Mouse (Mus musculus): ENCODE data around the gene Ppp1r15a. TPM values are rescaled to one million over a fixed set of nuclear protein-coding genes. Genes with fewer than 3 reads are reported as not detected.
A peak's percentile ranks its signal among the peaks of the same experiment; 100 is the strongest.

The Ppp1r15a gene
- polyA plus RNA-seq, 1 experiment from 2014 or later = 20.3 TPM

DNA sequence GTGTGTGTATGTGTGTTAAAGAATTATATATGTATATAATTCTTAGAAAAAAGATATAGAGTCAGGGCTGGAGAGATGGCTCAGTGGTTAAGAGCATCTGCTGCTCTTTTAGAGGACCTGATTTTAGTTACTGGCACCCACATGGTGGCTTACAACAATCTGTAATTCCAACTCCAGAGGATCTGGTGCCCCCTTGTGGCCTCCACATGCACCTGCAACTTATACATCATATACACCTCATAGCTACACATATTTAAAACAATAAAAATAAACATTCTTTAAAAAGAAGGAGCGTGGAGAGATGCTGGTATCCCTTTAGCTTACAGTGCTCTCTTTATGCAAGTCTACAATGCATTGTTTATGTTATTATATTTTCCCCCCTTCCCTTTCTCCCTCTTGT, 18.5 kb upstream of the Ppp1r15a start:
- H3K36me3 ChIP-seq (replicated peaks; ENCODE audit: control insufficient read depth, insufficient read depth, low read depth, low read length) = no peaks in the 10 kb centered on the region
- no peak for ATAC-seq (replicated peaks; ENCODE audit: insufficient number of reproducible peaks, low FRiP score, low TSS enrichment, low read depth)
- no peak overlapping the region for H3K4me3 ChIP-seq (ENCODE audit: low read depth, low read length)
- no peak overlapping the region for H3K4me2 ChIP-seq (ENCODE audit: low read depth, low read length)
- WGBS = 88% methylated on average over 1 of the region's 1 CpGs
- H3K9ac ChIP-seq (replicated peaks; ENCODE audit: low read length) = no peak overlapping the region
- H3K9me3 ChIP-seq (replicated peaks; ENCODE audit: control insufficient read depth, low read length) = no peaks in the 10 kb centered on the region
- H3K4me1 ChIP-seq (ENCODE audit: control insufficient read depth, insufficient read depth, low read length) = no peaks in the 10 kb centered on the region
- no peak for DNase-seq (ENCODE audit: low spot score)
- no peaks in the 10 kb centered on the region for H3K27me3 ChIP-seq (ENCODE audit: control insufficient read depth, insufficient read depth, low read length)
- no peak overlapping the region for H3K27ac ChIP-seq (replicated peaks; ENCODE audit: low read depth, low read length)

DNA sequence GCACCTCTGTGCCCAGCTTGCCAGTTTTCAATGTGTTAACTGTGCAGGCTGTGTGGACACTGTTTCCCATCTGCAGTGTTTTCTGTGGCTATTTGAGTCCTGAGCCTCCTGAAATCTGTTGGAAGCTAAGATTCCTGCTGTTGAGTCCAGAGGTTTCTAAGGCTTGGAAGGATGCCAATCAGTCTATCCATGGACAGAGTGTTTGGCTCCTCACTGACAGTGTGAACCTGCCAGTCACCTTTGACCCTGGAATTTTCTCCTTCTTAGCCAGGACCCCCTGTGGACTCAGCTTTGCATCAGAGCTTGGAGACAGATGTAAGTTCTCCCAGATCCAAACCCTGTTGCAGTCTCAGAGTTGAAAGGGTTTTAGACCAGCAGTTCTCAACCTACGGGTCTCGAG, 14.1 kb upstream of the Ppp1r15a start:
- 82% methylated on average over 2 of the region's 2 CpGs for WGBS
- ATAC-seq (replicated peaks; ENCODE audit: insufficient number of reproducible peaks, low FRiP score, low TSS enrichment, low read depth) = no peak
- no peak overlapping the region for H3K4me3 ChIP-seq (ENCODE audit: low read depth, low read length)

DNA sequence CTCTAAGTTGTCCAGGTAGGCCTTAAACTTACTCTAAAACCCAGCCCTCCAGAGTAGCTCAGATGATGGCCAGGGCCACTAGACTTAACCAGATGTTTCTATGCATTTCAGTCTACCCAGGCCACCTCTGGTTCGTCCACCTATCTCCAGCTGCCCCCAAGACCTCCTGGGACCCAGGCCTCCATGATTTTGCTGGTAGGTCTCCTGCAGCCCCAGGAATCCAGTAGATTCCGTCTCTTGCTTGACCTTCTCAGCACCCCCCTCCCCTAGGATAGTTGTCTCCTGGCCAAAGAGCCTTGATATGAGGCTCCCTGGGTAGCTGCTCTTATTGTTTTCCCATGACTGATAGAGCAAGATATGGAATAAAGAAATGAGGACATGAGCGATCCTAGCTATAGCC, 13.0 kb upstream of the Ppp1r15a start:
- H3K9ac ChIP-seq (replicated peaks; ENCODE audit: low read length) = no peak overlapping the region
- no peak overlapping the region for H3K4me2 ChIP-seq (ENCODE audit: low read depth, low read length)
- no peaks in the 10 kb centered on the region for H3K27me3 ChIP-seq (ENCODE audit: control insufficient read depth, insufficient read depth, low read length)
- ATAC-seq (replicated peaks; ENCODE audit: insufficient number of reproducible peaks, low FRiP score, low TSS enrichment, low read depth) = no peak
- H3K27ac ChIP-seq (replicated peaks; ENCODE audit: low read depth, low read length) = no peak overlapping the region
- DNase-seq (ENCODE audit: low spot score) = no peak
- no peaks in the 10 kb centered on the region for H3K9me3 ChIP-seq (replicated peaks; ENCODE audit: control insufficient read depth, low read length)
- no peak overlapping the region for H3K4me3 ChIP-seq (ENCODE audit: low read depth, low read length)
- H3K4me1 ChIP-seq (ENCODE audit: control insufficient read depth, insufficient read depth, low read length) = peaks cover 4% of the 10 kb centered on the region; the same call in 1 of the 2 replicates
- 80% methylated on average over 3 of the region's 3 CpGs for WGBS
- no peaks in the 10 kb centered on the region for H3K36me3 ChIP-seq (replicated peaks; ENCODE audit: control insufficient read depth, insufficient read depth, low read depth, low read length)

More for the DNA sequence above, 14.1 kb upstream of the Ppp1r15a start:
- Histone ChIP-seq H3K4me1 (ENCODE audit: control insufficient read depth, insufficient read depth, low read length) (peaks cover 4% of the 10 kb centered on the region; the same call in 1 of the 2 replicates), H3K9ac (replicated peaks; ENCODE audit: low read length) (no peak overlapping the region), H3K27me3 (ENCODE audit: control insufficient read depth, insufficient read depth, low read length) (no peaks in the 10 kb centered on the region), H3K36me3 (replicated peaks; ENCODE audit: control insufficient read depth, insufficient read depth, low read depth, low read length) (no peaks in the 10 kb centered on the region), H3K9me3 (replicated peaks; ENCODE audit: control insufficient read depth, low read length) (no peaks in the 10 kb centered on the region), H3K27ac (replicated peaks; ENCODE audit: low read depth, low read length) (no peak overlapping the region), H3K4me2 (ENCODE audit: low read depth, low read length) (no peak overlapping the region)
- DNase-seq (ENCODE audit: low spot score) = no peak

DNA sequence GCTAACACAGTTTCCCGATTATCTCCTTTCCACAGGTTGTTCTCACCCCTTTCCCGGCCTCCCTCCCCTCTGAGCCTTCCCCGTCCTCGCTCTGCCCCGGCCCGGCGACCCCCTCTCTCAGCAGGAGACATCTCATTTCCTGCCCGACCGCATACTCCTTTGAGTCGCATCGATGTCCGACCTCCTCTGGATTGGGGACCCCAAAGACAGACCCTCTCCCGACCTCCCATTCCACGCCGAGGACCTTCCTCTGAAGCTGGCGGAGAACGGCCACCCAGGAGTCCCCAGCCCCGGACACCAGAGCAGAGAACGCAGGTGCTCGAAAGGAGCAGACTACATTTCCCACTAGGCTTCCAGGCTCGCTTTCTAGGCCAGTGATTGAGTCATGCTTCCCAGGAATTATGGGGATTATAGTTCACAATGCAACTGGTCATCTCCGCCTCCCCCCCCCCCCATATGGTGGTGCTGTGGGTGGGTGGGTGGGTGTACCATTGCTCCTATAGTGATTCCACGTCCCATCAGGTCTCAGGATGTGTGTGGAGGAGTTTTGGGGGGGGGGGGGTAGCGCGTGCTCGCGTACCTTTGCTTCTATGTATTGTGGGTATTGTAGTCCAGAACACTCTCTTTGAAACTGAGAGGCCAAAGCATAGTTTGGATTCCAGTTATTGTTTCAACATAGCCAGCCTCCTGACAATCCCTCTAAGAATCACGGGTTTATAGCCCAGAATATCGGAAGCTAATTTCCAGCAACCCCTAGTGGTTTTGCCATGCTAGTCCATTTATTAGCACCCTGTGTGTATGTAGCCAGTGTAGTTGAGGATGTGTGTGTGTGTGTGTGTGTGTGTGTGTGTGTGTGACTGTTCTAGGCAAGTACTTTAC, 12.3 kb upstream of the Ppp1r15a start:
- Histone ChIP-seq H3K27ac (replicated peaks; ENCODE audit: low read depth, low read length) (no peak overlapping the region), H3K4me2 (ENCODE audit: low read depth, low read length) (peak overlapping the region; percentile 70), H3K27me3 (ENCODE audit: control insufficient read depth, insufficient read depth, low read length) (no peaks in the 10 kb centered on the region), H3K9me3 (replicated peaks; ENCODE audit: control insufficient read depth, low read length) (no peaks in the 10 kb centered on the region), H3K36me3 (replicated peaks; ENCODE audit: control insufficient read depth, insufficient read depth, low read depth, low read length) (no peaks in the 10 kb centered on the region), H3K4me3 (ENCODE audit: low read depth, low read length) (peak overlapping the region; percentile 43), H3K4me1 (ENCODE audit: control insufficient read depth, insufficient read depth, low read length) (peaks cover 4% of the 10 kb centered on the region; the same call in 1 of the 2 replicates), H3K9ac (replicated peaks; ENCODE audit: low read length) (peak overlapping the region; percentile 54)
- WGBS = 3% methylated on average over 28 of the region's 29 CpGs
- DNase-seq (ENCODE audit: low spot score) = peak; percentile 72
- peak; percentile 68 for ATAC-seq (replicated peaks; ENCODE audit: insufficient number of reproducible peaks, low FRiP score, low TSS enrichment, low read depth)

DNA sequence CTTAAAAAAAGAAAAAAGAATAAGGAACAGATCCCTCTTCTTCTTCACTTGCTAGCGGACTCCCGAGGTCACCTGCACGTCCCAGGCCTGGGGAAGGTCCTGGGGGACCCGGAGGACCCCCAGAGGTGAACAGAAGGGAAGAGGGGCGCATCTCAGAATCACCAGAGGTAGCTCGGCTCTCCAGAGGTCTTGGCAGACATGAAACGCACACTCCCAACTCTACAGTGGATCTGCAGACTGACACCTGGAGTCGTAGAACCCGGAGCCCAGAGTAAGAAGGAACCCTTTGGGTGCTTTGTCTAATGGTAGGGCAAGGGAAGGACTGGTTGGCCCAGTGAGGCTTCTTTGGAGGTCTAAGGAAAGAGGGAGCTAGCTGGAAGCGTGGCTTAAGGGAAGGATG, 11.5 kb upstream of the Ppp1r15a start:
- no peak for DNase-seq (ENCODE audit: low spot score)
- no peak overlapping the region for H3K27ac ChIP-seq (replicated peaks; ENCODE audit: low read depth, low read length)

DNA sequence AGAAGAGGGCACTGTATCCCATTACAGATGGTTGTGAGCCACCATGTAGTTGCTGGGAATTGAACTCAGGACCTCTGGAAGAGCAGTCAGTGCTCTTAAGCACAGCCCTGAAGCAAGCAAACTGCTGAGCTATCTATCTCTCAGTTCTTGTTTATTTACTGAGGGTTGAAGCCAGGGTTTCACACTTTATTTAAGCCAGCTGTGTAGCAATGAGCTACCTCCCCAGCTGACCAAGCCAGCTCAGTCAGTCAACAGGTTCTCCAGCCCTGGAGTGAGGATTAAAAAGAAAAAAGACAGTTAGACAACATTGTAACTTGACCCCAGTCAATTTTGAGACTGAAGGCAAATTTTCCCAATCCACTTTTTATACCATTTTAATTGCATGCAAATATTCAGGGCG, 9.6 kb upstream of the Ppp1r15a start:
- WGBS = 73% methylated on average over 1 of the region's 1 CpGs

More for the DNA sequence above, 11.5 kb upstream of the Ppp1r15a start:
- H3K27me3 ChIP-seq (ENCODE audit: control insufficient read depth, insufficient read depth, low read length) = no peaks in the 10 kb centered on the region
- no peaks in the 10 kb centered on the region for H3K36me3 ChIP-seq (replicated peaks; ENCODE audit: control insufficient read depth, insufficient read depth, low read depth, low read length)
- H3K4me2 ChIP-seq (ENCODE audit: low read depth, low read length) = peak overlapping the region; percentile 70
- H3K9me3 ChIP-seq (replicated peaks; ENCODE audit: control insufficient read depth, low read length) = no peaks in the 10 kb centered on the region
- peak overlapping the region; percentile 54; the same call in 1 of the 2 replicates for H3K9ac ChIP-seq (replicated peaks; ENCODE audit: low read length)
- no peak for ATAC-seq (replicated peaks; ENCODE audit: insufficient number of reproducible peaks, low FRiP score, low TSS enrichment, low read depth)
- WGBS = 73% methylated on average over 10 of the region's 10 CpGs
- H3K4me3 ChIP-seq (ENCODE audit: low read depth, low read length) = peak overlapping the region; percentile 43
- H3K4me1 ChIP-seq (ENCODE audit: control insufficient read depth, insufficient read depth, low read length) = peaks cover 4% of the 10 kb centered on the region; the same call in 1 of the 2 replicates

DNA sequence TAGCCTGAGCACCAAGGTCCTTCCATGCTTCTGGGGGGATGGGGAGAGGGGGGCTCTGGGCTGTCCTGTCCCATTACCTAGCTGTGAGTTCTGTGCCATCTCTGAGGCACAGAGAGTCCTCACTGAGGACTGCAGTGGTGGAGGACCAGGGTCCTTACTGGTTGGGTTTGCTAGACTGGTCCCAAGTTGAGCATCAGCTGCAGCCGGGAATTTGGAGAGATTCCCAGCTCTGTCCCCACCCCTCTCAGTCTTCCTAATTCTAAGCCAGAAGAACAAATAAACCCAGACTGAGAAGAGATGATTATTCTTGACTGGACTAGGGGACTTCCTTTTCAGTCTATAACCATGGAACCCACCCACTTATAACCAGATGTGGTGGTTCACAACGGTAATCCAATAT, 4.6 kb upstream of the Ppp1r15a start:
- no peak for ATAC-seq (replicated peaks; ENCODE audit: insufficient number of reproducible peaks, low FRiP score, low TSS enrichment, low read depth)
- Histone ChIP-seq H3K27me3 (ENCODE audit: control insufficient read depth, insufficient read depth, low read length) (no peaks in the 10 kb centered on the region), H3K4me1 (ENCODE audit: control insufficient read depth, insufficient read depth, low read length) (no peaks in the 10 kb centered on the region), H3K4me3 (ENCODE audit: low read depth, low read length) (no peak overlapping the region), H3K9me3 (replicated peaks; ENCODE audit: control insufficient read depth, low read length) (no peaks in the 10 kb centered on the region), H3K36me3 (replicated peaks; ENCODE audit: control insufficient read depth, insufficient read depth, low read depth, low read length) (no peaks in the 10 kb centered on the region), H3K27ac (replicated peaks; ENCODE audit: low read depth, low read length) (no peak overlapping the region), H3K4me2 (ENCODE audit: low read depth, low read length) (no peak overlapping the region), H3K9ac (replicated peaks; ENCODE audit: low read length) (no peak overlapping the region)
- WGBS = 75% methylated on average over 2 of the region's 2 CpGs
- no peak for DNase-seq (ENCODE audit: low spot score)

More for the DNA sequence above, 9.6 kb upstream of the Ppp1r15a start:
- H3K4me2 ChIP-seq (ENCODE audit: low read depth, low read length) = no peak overlapping the region
- H3K4me3 ChIP-seq (ENCODE audit: low read depth, low read length) = no peak overlapping the region
- H3K36me3 ChIP-seq (replicated peaks; ENCODE audit: control insufficient read depth, insufficient read depth, low read depth, low read length) = no peaks in the 10 kb centered on the region
- no peak overlapping the region for H3K27ac ChIP-seq (replicated peaks; ENCODE audit: low read depth, low read length)
- no peaks in the 10 kb centered on the region for H3K27me3 ChIP-seq (ENCODE audit: control insufficient read depth, insufficient read depth, low read length)
- no peaks in the 10 kb centered on the region for H3K9me3 ChIP-seq (replicated peaks; ENCODE audit: control insufficient read depth, low read length)
- DNase-seq (ENCODE audit: low spot score) (no peak), ATAC-seq (replicated peaks; ENCODE audit: insufficient number of reproducible peaks, low FRiP score, low TSS enrichment, low read depth) (no peak)
- H3K9ac ChIP-seq (replicated peaks; ENCODE audit: low read length) = no peak overlapping the region
- peaks cover 4% of the 10 kb centered on the region; the same call in 1 of the 2 replicates for H3K4me1 ChIP-seq (ENCODE audit: control insufficient read depth, insufficient read depth, low read length)

DNA sequence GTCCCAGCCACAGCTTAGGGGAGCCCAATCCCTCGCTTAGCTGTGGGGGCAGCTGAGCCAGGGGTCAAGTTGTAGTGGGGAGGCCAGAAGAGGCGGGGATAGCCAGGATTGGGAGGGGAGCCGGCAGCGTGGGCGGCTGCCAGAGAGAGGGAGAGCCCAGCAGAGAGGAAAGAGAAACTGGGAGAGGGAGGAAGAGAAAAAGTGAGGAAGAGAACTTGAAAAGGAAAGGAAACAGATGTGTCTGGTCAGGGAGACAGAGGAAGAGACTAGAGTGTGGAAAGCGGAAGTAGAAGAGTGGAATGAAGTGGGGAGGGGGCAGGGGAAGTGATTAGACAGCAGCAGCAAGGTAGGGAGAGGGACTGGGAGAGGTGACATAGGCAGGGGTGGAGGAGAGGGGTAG, 3.4 kb upstream of the Ppp1r15a start:
- no peak overlapping the region for H3K4me2 ChIP-seq (ENCODE audit: low read depth, low read length)

More for the DNA sequence above, 3.4 kb upstream of the Ppp1r15a start:
- Histone ChIP-seq H3K4me3 (ENCODE audit: low read depth, low read length) (no peak overlapping the region), H3K9ac (replicated peaks; ENCODE audit: low read length) (no peak overlapping the region), H3K27ac (replicated peaks; ENCODE audit: low read depth, low read length) (no peak overlapping the region), H3K4me1 (ENCODE audit: control insufficient read depth, insufficient read depth, low read length) (no peaks in the 10 kb centered on the region), H3K36me3 (replicated peaks; ENCODE audit: control insufficient read depth, insufficient read depth, low read depth, low read length) (no peaks in the 10 kb centered on the region), H3K9me3 (replicated peaks; ENCODE audit: control insufficient read depth, low read length) (no peaks in the 10 kb centered on the region), H3K27me3 (ENCODE audit: control insufficient read depth, insufficient read depth, low read length) (no peaks in the 10 kb centered on the region)
- no peak for DNase-seq (ENCODE audit: low spot score)
- WGBS = 19% methylated on average over 6 of the region's 6 CpGs
- no peak for ATAC-seq (replicated peaks; ENCODE audit: insufficient number of reproducible peaks, low FRiP score, low TSS enrichment, low read depth)

All from embryonic facial prominence, embryonic 11.5 days (tissue).